Mouse (Mus musculus): ENCODE data around the gene Ltbp2.

DNA sequence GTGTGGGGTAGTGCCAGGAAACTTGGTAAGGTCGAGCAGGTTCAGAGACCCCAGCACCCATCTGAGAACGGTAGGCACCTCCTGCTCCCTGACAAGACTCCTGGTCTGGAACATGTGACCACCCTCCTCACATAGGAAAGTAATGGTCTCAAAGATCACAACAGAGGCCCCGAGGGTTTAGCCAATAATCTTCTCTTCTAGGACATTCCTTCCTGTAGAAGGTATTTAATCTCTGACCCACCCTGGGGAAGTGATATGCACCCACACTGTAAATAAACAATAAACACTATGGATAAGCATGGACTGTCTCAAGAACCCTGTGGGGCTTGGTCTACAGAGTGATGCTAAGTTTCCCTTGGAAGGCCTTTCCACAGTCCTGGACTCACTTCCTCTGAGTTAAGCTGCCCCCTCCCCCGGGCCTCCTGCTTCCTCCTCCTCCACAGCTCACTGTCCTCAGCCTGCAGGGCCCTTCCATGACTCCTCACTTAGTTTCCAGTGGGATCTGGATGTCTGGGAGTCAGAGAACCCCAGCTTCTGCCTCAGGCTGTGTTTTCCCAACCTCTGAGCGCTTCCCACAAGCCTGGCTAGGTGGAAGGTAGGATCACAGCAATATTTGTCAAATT lies 110.1 kb downstream of the Ltbp2 start:
- no peak for TF ChIP-seq CTCF (IDR thresholded peaks at IDR 0.05)
- TF ChIP-seq POLR2A (IDR thresholded peaks at IDR 0.05; ENCODE audit: insufficient read depth, low read depth, low read length) = no peak
- TF ChIP-seq EP300 (IDR thresholded peaks at IDR 0.05; ENCODE audit: insufficient read depth, low read depth, low read length) = no peak

Data from heart, adult 2 months (tissue).